Mouse (Mus musculus): ENCODE data around the gene Xrra1. TPM values are rescaled to one million over a fixed set of nuclear protein-coding genes. Genes with fewer than 3 reads are reported as not detected.

Xrra1 gene
- polyA plus RNA-seq, 1 experiment from 2014 or later: 0.30 TPM

GRCm38 (mm10) chr7:99851121-99851520 lies 7.8 kb upstream of the Xrra1 start:
- H3K9ac ChIP-seq: no peak overlapping the region
- no peak for TF ChIP-seq CTCF (IDR thresholded peaks at IDR 0.05; ENCODE audit: low read depth)
- H3K4me1 ChIP-seq (ENCODE audit: insufficient read depth): no peaks in the 10 kb centered on the region
- H3K36me3 ChIP-seq (ENCODE audit: insufficient read depth): peaks cover 69% of the 10 kb centered on the region
- ATAC-seq (ENCODE audit: insufficient read depth) (no peak), DNase-seq (no peak)
- H3K9me3 ChIP-seq (ENCODE audit: low read depth, low read length): no peaks in the 10 kb centered on the region
- H3K4me3 ChIP-seq (ENCODE audit: low read depth, low read length): no peak overlapping the region
- no peaks in the 10 kb centered on the region for H3K27me3 ChIP-seq (ENCODE audit: insufficient read depth, low read length)
- H3K4me2 ChIP-seq: no peak overlapping the region
- 77% methylated on average over 1 of the region's 1 CpGs for WGBS
- H3K27ac ChIP-seq (ENCODE audit: low read depth): no peak overlapping the region

DNA sequence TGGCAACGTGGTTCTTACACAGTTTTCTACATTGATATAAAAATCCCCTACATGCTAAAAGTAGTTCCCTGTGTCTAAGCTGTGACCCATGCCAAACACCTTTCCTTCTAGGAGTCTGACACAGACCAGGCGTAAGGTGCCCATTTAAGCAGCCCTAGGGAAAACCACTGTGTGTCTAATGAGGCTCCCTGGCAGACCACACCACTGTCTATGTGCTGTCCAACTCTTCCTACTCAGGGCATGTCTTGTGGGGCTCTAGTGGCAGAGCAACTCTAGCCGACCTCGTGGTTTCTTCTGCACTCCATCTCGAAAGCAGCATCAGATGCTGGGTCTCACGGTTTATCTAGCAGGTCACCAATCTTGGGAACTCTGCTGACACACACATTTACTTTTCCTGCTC lies 7.3 kb upstream of the Xrra1 start:
- H3K36me3 ChIP-seq (ENCODE audit: insufficient read depth): peaks cover 69% of the 10 kb centered on the region
- H3K27me3 ChIP-seq (ENCODE audit: insufficient read depth, low read length): no peaks in the 10 kb centered on the region
- no peak for DNase-seq

DNA sequence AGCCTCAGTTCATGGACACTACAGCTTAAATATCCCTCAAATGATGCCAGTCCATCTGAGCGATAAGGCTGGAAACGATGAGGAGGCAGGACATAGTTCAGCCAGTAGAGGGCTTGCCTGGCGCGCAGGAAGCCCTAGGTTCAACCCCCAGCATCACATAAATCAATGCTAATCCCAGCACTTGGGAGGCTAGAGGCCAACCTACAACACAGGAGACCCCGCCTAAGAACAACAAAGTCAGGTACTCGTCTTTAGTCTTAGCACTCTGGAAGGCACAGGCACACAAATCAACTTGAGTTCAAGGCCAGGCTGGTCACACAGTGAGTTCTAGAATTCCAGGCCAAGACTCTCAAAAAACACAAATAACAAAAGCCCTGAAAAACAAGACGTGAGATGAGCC lies 5.6 kb upstream of the Xrra1 start:
- peaks cover 57% of the 10 kb centered on the region for H3K36me3 ChIP-seq (ENCODE audit: insufficient read depth)
- H3K4me1 ChIP-seq (ENCODE audit: insufficient read depth): peaks cover 10% of the 10 kb centered on the region
- DNase-seq (no peak), ATAC-seq (ENCODE audit: insufficient read depth) (no peak)
- no peak overlapping the region for H3K4me2 ChIP-seq
- TF ChIP-seq CTCF (IDR thresholded peaks at IDR 0.05; ENCODE audit: low read depth): peak; percentile 22; the same call in 1 of the 2 replicates
- H3K9ac ChIP-seq: no peak overlapping the region
- H3K4me3 ChIP-seq (ENCODE audit: low read depth, low read length): no peak overlapping the region
- H3K9me3 ChIP-seq (ENCODE audit: low read depth, low read length): no peaks in the 10 kb centered on the region
- 75% methylated on average over 7 of the region's 7 CpGs for WGBS
- no peaks in the 10 kb centered on the region for H3K27me3 ChIP-seq (ENCODE audit: insufficient read depth, low read length)
- no peak overlapping the region for H3K27ac ChIP-seq (ENCODE audit: low read depth)

More for the DNA sequence above, 7.3 kb upstream of the Xrra1 start:
- H3K4me3 ChIP-seq (ENCODE audit: low read depth, low read length): no peak overlapping the region
- H3K4me1 ChIP-seq (ENCODE audit: insufficient read depth): 0 out of 2 replicates have a peak, but pooled peaks cover under 1% of the 10 kb centered on the region
- no peak overlapping the region for H3K4me2 ChIP-seq
- no peak for ATAC-seq (ENCODE audit: insufficient read depth)
- H3K9me3 ChIP-seq (ENCODE audit: low read depth, low read length): no peaks in the 10 kb centered on the region
- no peak overlapping the region for H3K27ac ChIP-seq (ENCODE audit: low read depth)
- no peak for TF ChIP-seq CTCF (IDR thresholded peaks at IDR 0.05; ENCODE audit: low read depth)
- H3K9ac ChIP-seq: no peak overlapping the region
- 85% methylated on average over 6 of the region's 6 CpGs for WGBS

- 75% methylated on average over 4 of the region's 4 CpGs for WGBS
- no peak overlapping the region for H3K27ac ChIP-seq (ENCODE audit: low read depth)
These were observed 4.6 kb upstream of the Xrra1 start for GRCm38 (mm10) chr7:99854311-99854710.

DNA sequence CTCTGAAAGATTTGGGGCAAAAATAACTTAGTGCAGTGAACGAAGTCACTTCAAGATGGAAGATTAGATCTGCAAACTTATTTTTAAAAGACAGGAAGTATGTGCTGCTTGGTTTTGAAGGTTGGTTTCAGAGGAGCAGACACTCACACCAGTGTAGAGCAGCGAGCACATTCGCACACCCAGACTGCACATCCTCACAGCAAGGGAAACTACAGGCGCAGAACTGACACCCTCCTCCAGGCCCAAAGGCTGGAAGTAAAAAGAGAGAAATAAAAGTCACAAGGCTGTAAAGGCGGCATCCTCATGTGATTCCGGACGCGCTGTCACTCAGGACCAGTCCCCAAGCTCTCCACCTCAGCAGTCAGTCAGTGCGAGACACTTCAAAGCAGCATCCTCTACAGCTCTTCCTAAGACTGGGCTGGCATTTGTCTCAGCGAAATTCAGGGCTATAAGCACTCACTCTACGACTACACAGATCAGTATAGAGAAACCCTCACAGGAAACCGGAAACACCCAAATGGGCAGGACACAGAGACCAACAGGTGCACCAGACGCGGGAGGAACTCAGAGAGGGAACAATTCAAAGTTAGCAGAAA lies 2.6 kb upstream of the Xrra1 start:
- Histone ChIP-seq H3K4me3 (ENCODE audit: low read depth, low read length) (no peak overlapping the region), H3K9me3 (ENCODE audit: low read depth, low read length) (no peaks in the 10 kb centered on the region), H3K4me1 (ENCODE audit: insufficient read depth) (peaks cover 10% of the 10 kb centered on the region), H3K27ac (ENCODE audit: low read depth) (no peak overlapping the region), H3K9ac (no peak overlapping the region), H3K4me2 (peak overlapping the region; percentile 35; the same call in 1 of the 2 replicates), H3K36me3 (ENCODE audit: insufficient read depth) (peaks cover 41% of the 10 kb centered on the region), H3K27me3 (ENCODE audit: insufficient read depth, low read length) (no peaks in the 10 kb centered on the region)
- WGBS: 90% methylated on average over 14 of the region's 14 CpGs
- ATAC-seq (ENCODE audit: insufficient read depth) (no peak), DNase-seq (no peak)
- TF ChIP-seq CTCF (IDR thresholded peaks at IDR 0.05; ENCODE audit: low read depth): no peak

More at GRCm38 (mm10) chr7:99854311-99854710, 4.6 kb upstream of the Xrra1 start:
- H3K4me3 ChIP-seq (ENCODE audit: low read depth, low read length): no peak overlapping the region
- ATAC-seq (ENCODE audit: insufficient read depth): no peak
- DNase-seq: peak; percentile 9
- no peaks in the 10 kb centered on the region for H3K27me3 ChIP-seq (ENCODE audit: insufficient read depth, low read length)
- H3K9ac ChIP-seq: no peak overlapping the region
- H3K9me3 ChIP-seq (ENCODE audit: low read depth, low read length): no peaks in the 10 kb centered on the region
- H3K36me3 ChIP-seq (ENCODE audit: insufficient read depth): peaks cover 48% of the 10 kb centered on the region
- TF ChIP-seq CTCF (IDR thresholded peaks at IDR 0.05; ENCODE audit: low read depth): peak; percentile 19; the same call in 1 of the 2 replicates
- peaks cover 10% of the 10 kb centered on the region for H3K4me1 ChIP-seq (ENCODE audit: insufficient read depth)
- H3K4me2 ChIP-seq: no peak overlapping the region

GRCm38 (mm10) chr7:99858175-99858812 lies 622 bp upstream of the Xrra1 start:
- no peaks in the 10 kb centered on the region for H3K9me3 ChIP-seq (ENCODE audit: low read depth, low read length)
- peaks cover 10% of the 10 kb centered on the region for H3K4me1 ChIP-seq (ENCODE audit: insufficient read depth)
- ATAC-seq (ENCODE audit: insufficient read depth) (peak; percentile 52), DNase-seq (no peak)
- peak overlapping the region; percentile 77 for H3K4me2 ChIP-seq
- H3K27ac ChIP-seq (ENCODE audit: low read depth): peak overlapping the region; percentile 69
- peak overlapping the region; percentile 76 for H3K4me3 ChIP-seq (ENCODE audit: low read depth, low read length)
- TF ChIP-seq CTCF (IDR thresholded peaks at IDR 0.05; ENCODE audit: low read depth): no peak
- peaks cover 30% of the 10 kb centered on the region for H3K36me3 ChIP-seq (ENCODE audit: insufficient read depth)
- peak overlapping the region; percentile 79 for H3K9ac ChIP-seq
- WGBS: 2% methylated on average over 19 of the region's 19 CpGs
- H3K27me3 ChIP-seq (ENCODE audit: insufficient read depth, low read length): no peaks in the 10 kb centered on the region

- ATAC-seq (ENCODE audit: insufficient read depth) (no peak), DNase-seq (no peak)
- WGBS: 39% methylated on average over 7 of the region's 7 CpGs
- Histone ChIP-seq H3K9ac (no peak within 1 kb of the TSS), H3K4me2 (no peak within 1 kb of the TSS), H3K9me3 (ENCODE audit: low read depth, low read length) (no peaks in the 10 kb centered on the region), H3K4me3 (ENCODE audit: low read depth, low read length) (no peak within 1 kb of the TSS), H3K27me3 (ENCODE audit: insufficient read depth, low read length) (no peaks in the 10 kb centered on the region), H3K36me3 (ENCODE audit: insufficient read depth) (no peaks in the 10 kb centered on the region), H3K27ac (ENCODE audit: low read depth) (no peak within 1 kb of the TSS), H3K4me1 (ENCODE audit: insufficient read depth) (no peaks in the 10 kb centered on the region)
- TF ChIP-seq CTCF (IDR thresholded peaks at IDR 0.05; ENCODE audit: low read depth): no peak
These were observed 4.4 kb downstream of the Xrra1 start, which contains the start of gene Spcs2 for GRCm38 (mm10) chr7:99863362-99863761. TSS of gene Spcs2 (minus strand) at chr7:99863462.

Data from lung, embryonic 14.5 days (tissue).